Mouse (Mus musculus) forebrain, embryonic 14.5 days (tissue): ENCODE results near the gene Sdc3. TPM values are rescaled to one million over a fixed set of nuclear protein-coding genes. Genes with fewer than 3 reads are reported as not detected.
A peak's percentile ranks its signal among the peaks of the same experiment; 100 is the strongest.

Experiments
- ATAC-seq: fragments of 200-750 bp; cut with Nextera tagmentation; 2 replicates; pipeline ENCODE4 v1.8.0; 2017; ENCODE audit warnings: mild to moderate bottlenecking, moderate library complexity
- DNase-seq: peaks from one replicate; pipeline ENCODE4 v3.0.0-alpha.2; 2015; ENCODE audit warnings: low spot score
- H3K27ac ChIP-seq: fragments of 300-500 bp; sonication (generic); 2 replicates; pipeline ENCODE4 v1.5.1; 2014; ENCODE audit warnings: low read depth, mild to moderate bottlenecking, control low read depth, low read length, moderate library complexity
- H3K27me3 ChIP-seq: fragments of 300-500 bp; sonication (generic); replicated peaks from 2 replicates; pipeline ENCODE4 v1.6.1; 2014; ENCODE audit warnings: low read length, control low read depth, mixed read lengths; ENCODE audit not compliant: control insufficient read depth, insufficient read depth
- H3K36me3 ChIP-seq: fragments of 300-500 bp; sonication (generic); 2 replicates; pipeline ENCODE4 v1.6.1; 2014; ENCODE audit warnings: low read length, control low read depth; ENCODE audit not compliant: control insufficient read depth, insufficient read depth
- H3K4me1 ChIP-seq: fragments of 300-500 bp; sonication (generic); 2 replicates; pipeline ENCODE4 v1.6.1; 2014; ENCODE audit warnings: antibody characterized with exemption, low read length, control low read depth; ENCODE audit not compliant: control insufficient read depth, insufficient read depth
- H3K4me2 ChIP-seq: fragments of 300-500 bp; sonication (generic); 2 replicates; pipeline ENCODE4 v1.6.1; 2014; ENCODE audit warnings: mild to moderate bottlenecking, control low read depth, low read length
- H3K4me3 ChIP-seq: fragments of 300-500 bp; sonication (generic); 2 replicates; pipeline ENCODE4 v1.5.1; 2014; ENCODE audit warnings: low read depth, low read length, control low read depth
- H3K9ac ChIP-seq: fragments of 300-500 bp; sonication (generic); 2 replicates; pipeline ENCODE4 v1.6.1; 2014; ENCODE audit warnings: mild to moderate bottlenecking, low read length, control low read depth, moderate library complexity
- H3K9me3 ChIP-seq: fragments of 300-500 bp; sonication (generic); replicated peaks from 2 replicates; pipeline ENCODE4 v1.6.1; 2016; ENCODE audit warnings: low read length, control low read depth, mixed read lengths; ENCODE audit not compliant: control insufficient read depth
- WGBS: fragments of 180-500 bp; shearing (Covaris S2); extraction: QIAGEN DNeasy Blood & Tissue Kit; methylation state at CpG from one replicate; pipeline ENCODE4 v1.1.7; 2014; 5-methylcytosine and 5-hydroxymethylcytosine counted together
- polyA plus RNA-seq: library from polyadenylated mRNA; unstranded; fragments of >200 nt; fragmentation: Nextera tagmentation; extraction: Ambion mirVana; gene quantifications from 2 replicates; pipeline ENCODE4 v1.2.1, GENCODE M21; 2014

Gene Sdc3
- polyA plus RNA-seq, 1 experiment from 2014 or later, result 47.6 TPM

- 12% methylated on average over 18 of the region's 18 CpGs for WGBS
- ATAC-seq (peak; percentile 69), DNase-seq (peak; percentile 57)
- Histone ChIP-seq H3K4me3 (no peak overlapping the region), H3K9me3 (no peaks in the 10 kb centered on the region), H3K4me2 (no peak overlapping the region), H3K4me1 (peaks cover 5% of the 10 kb centered on the region; the same call in 1 of the 2 replicates), H3K36me3 (peaks cover 8% of the 10 kb centered on the region; the same call in 1 of the 2 replicates), H3K27me3 (no peaks in the 10 kb centered on the region), H3K27ac (no peak overlapping the region), H3K9ac (no peak overlapping the region)
These were observed 36.7 kb downstream of the Sdc3 start for GRCm38 (mm10) chr4:130828851-130829673.

GRCm38 (mm10) chr4:130834122-130834521, 41.8 kb downstream of the Sdc3 start:
- H3K9me3 ChIP-seq, result no peaks in the 10 kb centered on the region
- H3K4me1 ChIP-seq, result peaks cover 8% of the 10 kb centered on the region; the same call in 1 of the 2 replicates
- H3K27me3 ChIP-seq, result peaks cover 12% of the 10 kb centered on the region
- H3K27ac ChIP-seq, result no peak overlapping the region
- no peak for ATAC-seq
- WGBS, result 24% methylated on average over 1 of the region's 1 CpGs
- no peak for DNase-seq
- no peaks in the 10 kb centered on the region for H3K36me3 ChIP-seq
- H3K4me3 ChIP-seq, result no peak overlapping the region
- no peak overlapping the region for H3K9ac ChIP-seq
- H3K4me2 ChIP-seq, result no peak overlapping the region

- no peaks in the 10 kb centered on the region for H3K9me3 ChIP-seq
- WGBS, result 81% methylated on average over 4 of the region's 4 CpGs
These were observed 43.2 kb downstream of the Sdc3 start for GRCm38 (mm10) chr4:130835550-130835949.

GRCm38 (mm10) chr4:130836281-130837061, 44.1 kb downstream of the Sdc3 start:
- DNase-seq (peak; percentile 91), ATAC-seq (peak; percentile 89)
- Histone ChIP-seq H3K27ac (no peak overlapping the region; the same call in 1 of the 2 replicates), H3K36me3 (no peaks in the 10 kb centered on the region), H3K4me1 (peaks cover 8% of the 10 kb centered on the region; the same call in 1 of the 2 replicates), H3K4me3 (no peak overlapping the region), H3K4me2 (peak overlapping the region; percentile 40), H3K27me3 (peaks cover 25% of the 10 kb centered on the region), H3K9ac (no peak overlapping the region), H3K9me3 (no peaks in the 10 kb centered on the region)
- WGBS, result 4% methylated on average over 20 of the region's 20 CpGs

More at GRCm38 (mm10) chr4:130835550-130835949, 43.2 kb downstream of the Sdc3 start:
- H3K4me1 ChIP-seq, result peaks cover 6% of the 10 kb centered on the region; the same call in 1 of the 2 replicates
- H3K9ac ChIP-seq, result no peak overlapping the region
- H3K27ac ChIP-seq, result no peak overlapping the region
- H3K4me2 ChIP-seq, result no peak overlapping the region
- DNase-seq (no peak), ATAC-seq (no peak)
- H3K27me3 ChIP-seq, result peaks cover 24% of the 10 kb centered on the region
- no peaks in the 10 kb centered on the region for H3K36me3 ChIP-seq
- H3K4me3 ChIP-seq, result no peak overlapping the region

GRCm38 (mm10) chr4:130838585-130838984, 46.2 kb downstream of the Sdc3 start:
- Histone ChIP-seq H3K4me1 (peaks cover 8% of the 10 kb centered on the region; the same call in 1 of the 2 replicates), H3K4me3 (no peak overlapping the region), H3K27me3 (peaks cover 25% of the 10 kb centered on the region), H3K27ac (no peak overlapping the region), H3K36me3 (no peaks in the 10 kb centered on the region), H3K4me2 (no peak overlapping the region), H3K9me3 (no peaks in the 10 kb centered on the region), H3K9ac (0 out of 2 replicates have a peak overlapping the region, but pooled peaks have one; percentile 17)
- WGBS, result 38% methylated on average over 11 of the region's 11 CpGs
- DNase-seq (no peak), ATAC-seq (no peak)

GRCm38 (mm10) chr4:130841107-130841840, 48.9 kb downstream of the Sdc3 start:
- no peaks in the 10 kb centered on the region for H3K9me3 ChIP-seq
- no peak overlapping the region for H3K27ac ChIP-seq
- no peak overlapping the region for H3K4me3 ChIP-seq
- H3K27me3 ChIP-seq, result peaks cover 27% of the 10 kb centered on the region
- H3K9ac ChIP-seq, result no peak overlapping the region
- no peak overlapping the region for H3K4me2 ChIP-seq
- H3K36me3 ChIP-seq, result no peaks in the 10 kb centered on the region
- ATAC-seq (peak; percentile 81), DNase-seq (peak; percentile 83)
- H3K4me1 ChIP-seq, result peaks cover 8% of the 10 kb centered on the region; the same call in 1 of the 2 replicates
- 43% methylated on average over 8 of the region's 8 CpGs for WGBS

- no peaks in the 10 kb centered on the region for H3K4me1 ChIP-seq
- ATAC-seq (no peak), DNase-seq (no peak)
- H3K27ac ChIP-seq, result peak overlapping the region; percentile 52; the same call in 1 of the 2 replicates
- no peaks in the 10 kb centered on the region for H3K36me3 ChIP-seq
- no peak overlapping the region for H3K9ac ChIP-seq
- 0 out of 2 replicates have a peak, but pooled peaks cover 2% of the 10 kb centered on the region for H3K27me3 ChIP-seq
- no peak overlapping the region for H3K4me2 ChIP-seq
- H3K4me3 ChIP-seq, result no peak overlapping the region
- WGBS, result 74% methylated on average over 14 of the region's 14 CpGs
- no peaks in the 10 kb centered on the region for H3K9me3 ChIP-seq
These were observed 56.5 kb downstream of the Sdc3 start for GRCm38 (mm10) chr4:130848814-130849213.

- Histone ChIP-seq H3K4me2 (no peak overlapping the region), H3K9ac (no peak overlapping the region), H3K4me1 (peaks cover 7% of the 10 kb centered on the region), H3K27me3 (peaks cover 13% of the 10 kb centered on the region; the same call in 1 of the 2 replicates), H3K36me3 (no peaks in the 10 kb centered on the region), H3K4me3 (no peak overlapping the region), H3K27ac (no peak overlapping the region), H3K9me3 (no peaks in the 10 kb centered on the region)
- no peak for ATAC-seq
- 71% methylated on average over 8 of the region's 8 CpGs for WGBS
- no peak for DNase-seq
These were observed 65.3 kb downstream of the Sdc3 start for GRCm38 (mm10) chr4:130857661-130858060.
